Mouse (Mus musculus) G1E (cell line): ENCODE results near the gene Rims1.

Source experiments
- CTCF ChIP-seq: IDR thresholded peaks from 2 replicates; pipeline ENCODE4 v1.5.1; 2012; ENCODE audit warnings: low read depth, low read length, inconsistent platforms, mixed read lengths
- GATA1 ChIP-seq: IDR thresholded peaks from 2 replicates; pipeline ENCODE4 v1.6.1; 2012; ENCODE audit warnings: borderline replicate concordance, low read length, inconsistent platforms, mixed read lengths
- GATA2 ChIP-seq: IDR thresholded peaks from 2 replicates; pipeline ENCODE4 v1.6.1; 2012; ENCODE audit warnings: low read depth, low read length, inconsistent platforms, borderline replicate concordance
- POLR2AphosphoS5 ChIP-seq: IDR thresholded peaks from 2 replicates; pipeline ENCODE4 v1.6.1; 2012; ENCODE audit warnings: low read depth, low read length, inconsistent platforms; ENCODE audit not compliant: insufficient replicate concordance
- TAL1 ChIP-seq: conservative IDR thresholded peaks from 2 replicates; pipeline ENCODE4 v1.6.1; 2012; ENCODE audit warnings: low read depth, low read length, inconsistent platforms, mixed read lengths

GRCm38 (mm10) chr1:22632551-22632950, 173.2 kb downstream of the Rims1 start:
- TF ChIP-seq CTCF (no peak), GATA1 (no peak), TAL1 (no peak), POLR2AphosphoS5 (no peak), GATA2 (no peak)
